Mouse (Mus musculus) C2C12 (cell line): ENCODE data around the gene Get4.

Experiments used
- CTCF ChIP-seq: IDR thresholded peaks from one replicate; pipeline ENCODE4 v1.5.1; 2011; ENCODE audit not compliant: control insufficient read depth, insufficient read depth, insufficient read length
- MAX ChIP-seq: IDR thresholded peaks from one replicate; pipeline ENCODE4 v1.6.1; 2011; ENCODE audit warnings: mild to moderate bottlenecking, control low read depth
- MYOG ChIP-seq: IDR thresholded peaks from one replicate; pipeline ENCODE4 v1.6.1; 2011; ENCODE audit not compliant: control insufficient read depth, insufficient read length; ENCODE audit errors: extremely low read depth

- TF ChIP-seq CTCF: no peak
- no peak for TF ChIP-seq MAX
- TF ChIP-seq MYOG: no peak
Observed at GRCm38 (mm10) chr5:139258371-139259035, 6.4 kb downstream of the Get4 start.
